Mouse (Mus musculus): ENCODE results near the gene Eif2b4. TPM values are rescaled to one million over a fixed set of nuclear protein-coding genes. Genes with fewer than 3 reads are reported as not detected.

The Eif2b4 gene
- polyA plus RNA-seq, 1 experiment from 2014 or later, result 63.9 TPM

DNA sequence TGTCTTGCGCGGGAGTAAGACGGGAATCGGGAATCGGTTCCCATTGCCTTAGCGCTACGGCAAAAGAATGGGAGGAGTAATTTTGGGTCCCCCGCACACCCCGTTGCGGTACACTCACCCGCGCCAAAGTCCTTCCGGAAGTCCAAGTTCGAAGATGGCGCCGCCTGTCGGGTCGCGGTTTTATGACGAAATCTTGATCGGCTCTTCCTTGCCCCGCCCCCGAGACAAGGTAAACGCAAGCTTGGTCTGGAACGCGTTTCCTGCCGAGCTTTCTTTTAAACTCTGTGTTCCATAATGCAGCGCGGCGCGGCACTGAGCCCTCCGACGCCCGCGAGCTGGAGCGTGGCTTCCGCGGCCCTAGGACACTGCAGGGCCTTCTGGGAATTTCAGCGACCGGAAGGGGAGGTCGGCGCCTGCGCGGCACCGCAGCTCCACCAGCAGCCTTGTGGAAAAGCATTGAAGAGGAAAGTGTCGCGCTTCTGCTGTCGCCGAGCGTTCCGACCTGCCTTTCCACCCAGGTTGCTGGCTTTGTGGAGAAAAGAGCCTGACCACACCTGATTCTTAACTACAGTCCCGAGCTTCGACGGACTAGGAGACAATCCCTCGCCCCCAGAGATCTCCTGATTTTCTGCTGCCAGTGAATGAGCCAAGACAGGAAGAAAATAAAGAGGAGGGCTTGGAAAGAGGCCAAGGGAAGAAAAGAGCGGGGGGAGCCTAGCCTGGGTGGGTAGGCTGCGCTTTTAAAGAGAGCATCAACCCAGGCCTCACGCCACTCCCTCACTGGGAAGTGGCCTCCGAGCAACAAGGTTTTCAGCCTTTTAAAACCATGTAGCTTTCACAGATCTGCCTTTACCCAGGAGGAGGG, 13.2 kb downstream of the Eif2b4 start, which contains the start of the genes Gm29609 and Gtf3c2:
TSS of gene Gm29609 (minus strand) at position 146 of the 865 bp plus-strand sequence.
TSS of gene Gtf3c2 (minus strand) at position 379 of the 865 bp plus-strand sequence.
- H3K9me3 ChIP-seq (ENCODE audit: control insufficient read depth, low read length), result no peaks in the 10 kb centered on the region
- DNase-seq (ENCODE audit: low spot score, missing footprints) (peak; percentile 100), ATAC-seq (ENCODE audit: low FRiP score) (peak; percentile 98)
- H3K27me3 ChIP-seq (ENCODE audit: control insufficient read depth, insufficient read depth, low read length), result no peaks in the 10 kb centered on the region
- peak within 1 kb of the TSS; percentile 95 for H3K27ac ChIP-seq (ENCODE audit: low read depth, low read length)
- H3K4me2 ChIP-seq, result peak within 1 kb of the TSS; percentile 88
- H3K4me3 ChIP-seq (ENCODE audit: low read depth, low read length), result peak within 1 kb of the TSS; percentile 67
- peaks cover 5% of the 10 kb centered on the region for H3K4me1 ChIP-seq (ENCODE audit: control insufficient read depth, insufficient read depth, low read length)
- H3K9ac ChIP-seq (ENCODE audit: low read length), result peak within 1 kb of the TSS; percentile 95
- no peaks in the 10 kb centered on the region for H3K36me3 ChIP-seq (ENCODE audit: control insufficient read depth, insufficient read depth, low read length)
- WGBS, result under 1% methylated on average over 59 of the region's 59 CpGs

DNA sequence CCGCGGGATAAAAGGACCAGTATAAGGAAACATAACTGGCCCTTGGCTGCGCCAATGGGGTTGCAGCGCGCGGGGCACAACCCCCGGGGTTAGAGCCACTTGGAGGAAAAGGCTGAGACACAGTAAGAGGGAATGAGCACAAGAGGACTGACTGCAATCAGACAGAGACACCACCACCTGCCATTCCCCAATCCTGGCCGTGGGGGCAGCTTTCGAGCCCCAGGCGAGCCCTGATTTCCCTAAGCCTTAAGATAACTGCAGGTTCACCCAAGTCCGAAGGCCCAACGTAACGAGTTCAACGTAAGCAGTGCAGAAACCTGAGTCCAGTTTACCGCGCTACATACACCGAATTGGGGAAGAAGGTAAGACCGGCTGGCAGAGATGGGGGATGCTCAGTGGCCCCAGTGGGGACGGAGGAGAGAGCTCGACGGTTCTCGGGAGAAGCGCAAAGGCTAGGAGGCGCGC, 13.9 kb downstream of the Eif2b4 start:
- DNase-seq (ENCODE audit: low spot score, missing footprints) (no peak), ATAC-seq (ENCODE audit: low FRiP score) (peak; percentile 78)
- Histone ChIP-seq H3K9me3 (ENCODE audit: control insufficient read depth, low read length) (no peaks in the 10 kb centered on the region), H3K36me3 (ENCODE audit: control insufficient read depth, insufficient read depth, low read length) (no peaks in the 10 kb centered on the region), H3K4me2 (peak overlapping the region; percentile 88), H3K27ac (ENCODE audit: low read depth, low read length) (peak overlapping the region; percentile 95), H3K4me1 (ENCODE audit: control insufficient read depth, insufficient read depth, low read length) (peaks cover 5% of the 10 kb centered on the region), H3K9ac (ENCODE audit: low read length) (peak overlapping the region; percentile 95), H3K27me3 (ENCODE audit: control insufficient read depth, insufficient read depth, low read length) (no peaks in the 10 kb centered on the region), H3K4me3 (ENCODE audit: low read depth, low read length) (peak overlapping the region; percentile 67)
- WGBS, result under 1% methylated on average over 25 of the region's 25 CpGs

DNA sequence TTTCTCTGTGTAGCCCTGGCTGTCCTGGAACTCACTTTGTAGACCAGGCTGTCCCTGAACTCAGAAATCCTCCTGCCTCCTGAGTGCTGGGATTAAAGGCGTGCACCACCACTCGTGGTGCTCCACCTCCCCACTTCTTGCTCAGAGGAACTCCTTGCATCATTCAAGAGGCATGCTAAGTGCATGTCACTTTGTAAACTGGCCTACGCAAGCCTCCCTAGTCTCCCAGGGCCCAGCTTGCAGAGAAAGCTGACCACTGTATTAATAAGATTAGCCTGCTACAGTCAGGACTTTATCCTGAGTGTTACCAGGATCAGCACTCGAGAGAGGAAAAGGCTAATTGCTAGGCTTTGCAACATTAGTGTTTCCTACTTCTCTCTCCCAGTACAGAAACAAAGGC, 24.6 kb downstream of the Eif2b4 start:
- Histone ChIP-seq H3K36me3 (ENCODE audit: control insufficient read depth, insufficient read depth, low read length) (peaks cover 57% of the 10 kb centered on the region), H3K4me3 (ENCODE audit: low read depth, low read length) (no peak overlapping the region), H3K27ac (ENCODE audit: low read depth, low read length) (no peak overlapping the region), H3K4me2 (no peak overlapping the region), H3K9me3 (ENCODE audit: control insufficient read depth, low read length) (no peaks in the 10 kb centered on the region), H3K4me1 (ENCODE audit: control insufficient read depth, insufficient read depth, low read length) (no peaks in the 10 kb centered on the region), H3K27me3 (ENCODE audit: control insufficient read depth, insufficient read depth, low read length) (no peaks in the 10 kb centered on the region), H3K9ac (ENCODE audit: low read length) (no peak overlapping the region)
- ATAC-seq (ENCODE audit: low FRiP score) (no peak), DNase-seq (ENCODE audit: low spot score, missing footprints) (no peak)
- WGBS, result 95% methylated on average over 4 of the region's 4 CpGs

DNA sequence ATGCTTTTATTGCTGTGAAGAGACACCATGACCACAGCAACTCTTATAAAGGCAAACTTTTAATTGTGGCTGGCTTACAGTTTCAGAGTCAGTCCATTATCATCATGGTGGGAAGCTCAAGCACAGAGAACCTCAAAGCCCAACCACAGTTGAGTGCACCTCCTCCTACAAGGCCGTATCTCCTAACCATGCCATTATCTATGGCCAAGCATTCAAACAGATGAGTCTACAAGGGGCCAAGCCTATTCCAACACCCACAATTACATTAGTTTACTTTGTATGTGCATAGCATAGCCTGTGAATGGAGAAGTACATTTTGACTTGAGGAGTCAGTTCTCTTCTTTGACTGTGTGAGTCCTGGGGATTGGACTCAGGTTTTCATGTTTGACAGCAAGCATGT, 28.4 kb downstream of the Eif2b4 start:
- WGBS, result 92% methylated on average over 1 of the region's 1 CpGs
- Histone ChIP-seq H3K36me3 (ENCODE audit: control insufficient read depth, insufficient read depth, low read length) (peaks cover 43% of the 10 kb centered on the region), H3K4me1 (ENCODE audit: control insufficient read depth, insufficient read depth, low read length) (no peaks in the 10 kb centered on the region), H3K27me3 (ENCODE audit: control insufficient read depth, insufficient read depth, low read length) (no peaks in the 10 kb centered on the region), H3K9ac (ENCODE audit: low read length) (no peak overlapping the region), H3K4me2 (no peak overlapping the region), H3K27ac (ENCODE audit: low read depth, low read length) (no peak overlapping the region), H3K9me3 (ENCODE audit: control insufficient read depth, low read length) (no peaks in the 10 kb centered on the region), H3K4me3 (ENCODE audit: low read depth, low read length) (no peak overlapping the region)
- DNase-seq (ENCODE audit: low spot score, missing footprints) (no peak), ATAC-seq (ENCODE audit: low FRiP score) (no peak)

DNA sequence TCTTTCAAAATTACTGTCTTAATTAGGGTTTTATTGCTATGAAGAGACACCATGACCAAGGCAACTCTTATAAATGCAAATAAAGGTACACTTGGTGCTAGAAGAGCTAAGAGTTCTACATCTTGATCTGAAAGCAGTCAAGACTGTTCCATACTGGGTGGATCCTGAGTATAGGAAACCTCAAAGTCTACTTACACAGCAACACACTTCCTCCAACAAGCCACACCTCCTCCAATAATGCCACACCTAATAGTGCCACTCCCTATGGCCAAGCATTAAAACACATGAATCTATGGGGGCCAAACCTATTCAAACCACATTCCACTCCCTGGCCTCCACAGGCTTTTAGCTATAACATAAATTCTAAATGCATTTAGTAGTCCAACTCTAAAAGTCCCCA, 30.8 kb downstream of the Eif2b4 start:
- Histone ChIP-seq H3K36me3 (ENCODE audit: control insufficient read depth, insufficient read depth, low read length) (peaks cover 36% of the 10 kb centered on the region), H3K27me3 (ENCODE audit: control insufficient read depth, insufficient read depth, low read length) (no peaks in the 10 kb centered on the region), H3K9ac (ENCODE audit: low read length) (no peak overlapping the region), H3K4me3 (ENCODE audit: low read depth, low read length) (no peak overlapping the region), H3K27ac (ENCODE audit: low read depth, low read length) (no peak overlapping the region), H3K4me1 (ENCODE audit: control insufficient read depth, insufficient read depth, low read length) (no peaks in the 10 kb centered on the region), H3K4me2 (no peak overlapping the region), H3K9me3 (ENCODE audit: control insufficient read depth, low read length) (no peaks in the 10 kb centered on the region)
- DNase-seq (ENCODE audit: low spot score, missing footprints), result no peak
- ATAC-seq (ENCODE audit: low FRiP score), result no peak

DNA sequence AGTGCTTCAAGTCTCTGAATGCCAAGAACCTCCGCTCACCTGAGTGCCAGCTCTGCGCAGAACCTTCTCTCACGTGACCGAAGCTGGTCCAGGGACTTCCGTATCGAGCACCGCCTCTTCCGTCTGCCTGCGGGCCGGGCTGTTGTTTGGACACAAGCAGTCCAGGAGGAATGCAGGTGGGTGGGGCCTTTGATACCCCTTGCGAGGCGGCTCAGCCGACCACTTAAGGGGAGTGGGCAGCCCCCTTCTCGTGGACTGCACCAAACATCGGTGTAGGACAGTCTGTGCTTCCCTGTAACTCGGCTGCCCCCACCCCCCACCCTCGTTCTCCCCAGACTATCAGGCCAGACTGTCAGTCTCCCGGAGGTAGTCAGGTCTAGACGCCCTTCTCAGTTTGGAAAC, 39.1 kb downstream of the Eif2b4 start, which contains the start of gene Mpv17:
TSS of gene Mpv17 (minus strand) at position 100 of the 402 bp plus-strand sequence.
- peaks cover 4% of the 10 kb centered on the region for H3K4me1 ChIP-seq (ENCODE audit: control insufficient read depth, insufficient read depth, low read length)
- DNase-seq (ENCODE audit: low spot score, missing footprints), result peak; percentile 95
- peak within 1 kb of the TSS; percentile 58 for H3K4me3 ChIP-seq (ENCODE audit: low read depth, low read length)
- H3K9ac ChIP-seq (ENCODE audit: low read length), result peak within 1 kb of the TSS; percentile 69
- no peaks in the 10 kb centered on the region for H3K9me3 ChIP-seq (ENCODE audit: control insufficient read depth, low read length)
- under 1% methylated on average over 19 of the region's 19 CpGs for WGBS
- peak within 1 kb of the TSS; percentile 86 for H3K4me2 ChIP-seq
- no peak within 1 kb of the TSS for H3K27ac ChIP-seq (ENCODE audit: low read depth, low read length)
- no peaks in the 10 kb centered on the region for H3K27me3 ChIP-seq (ENCODE audit: control insufficient read depth, insufficient read depth, low read length)
- peak; percentile 95 for ATAC-seq (ENCODE audit: low FRiP score)
- H3K36me3 ChIP-seq (ENCODE audit: control insufficient read depth, insufficient read depth, low read length), result peaks cover 19% of the 10 kb centered on the region

DNA sequence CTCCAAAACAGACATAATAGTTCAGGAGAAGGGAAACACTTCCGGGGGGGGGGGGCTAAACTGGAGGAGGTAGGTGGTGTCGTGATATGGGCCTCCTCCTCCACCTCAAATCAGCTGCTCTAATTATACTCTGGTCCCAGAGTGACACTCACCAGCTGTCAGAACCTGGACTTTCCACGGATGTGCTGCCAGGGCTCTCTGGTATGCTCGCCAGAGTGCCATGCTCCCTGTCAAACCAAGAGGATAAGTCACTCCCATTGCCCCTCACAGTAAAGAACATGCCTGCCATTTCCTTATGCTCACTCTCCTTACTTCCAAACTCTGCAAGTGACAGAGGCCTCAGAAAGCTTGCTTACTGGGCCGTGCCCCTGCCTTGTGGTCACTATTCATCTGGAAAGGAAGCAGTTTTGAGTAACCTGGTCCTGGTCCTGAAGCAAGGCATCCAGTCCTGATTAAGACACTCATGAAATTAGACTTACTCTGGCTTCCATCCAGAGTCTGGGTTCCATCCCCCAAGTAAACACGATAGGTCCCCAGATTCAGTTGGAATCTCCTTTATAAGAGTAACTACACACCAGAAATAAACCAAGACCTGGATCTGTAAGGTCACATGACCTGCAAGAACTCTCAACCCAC, 39.6 kb downstream of the Eif2b4 start:
- H3K4me2 ChIP-seq, result peak overlapping the region; percentile 86
- WGBS, result 43% methylated on average over 6 of the region's 6 CpGs
- H3K4me3 ChIP-seq (ENCODE audit: low read depth, low read length), result peak overlapping the region; percentile 58
- peak; percentile 95 for DNase-seq (ENCODE audit: low spot score, missing footprints)
- H3K36me3 ChIP-seq (ENCODE audit: control insufficient read depth, insufficient read depth, low read length), result peaks cover 16% of the 10 kb centered on the region
- ATAC-seq (ENCODE audit: low FRiP score), result 0 out of 2 replicates have a peak, but pooled peaks have one; percentile 1
- peaks cover 4% of the 10 kb centered on the region for H3K4me1 ChIP-seq (ENCODE audit: control insufficient read depth, insufficient read depth, low read length)
- no peak overlapping the region for H3K27ac ChIP-seq (ENCODE audit: low read depth, low read length)
- peak overlapping the region; percentile 69 for H3K9ac ChIP-seq (ENCODE audit: low read length)
- H3K9me3 ChIP-seq (ENCODE audit: control insufficient read depth, low read length), result no peaks in the 10 kb centered on the region
- no peaks in the 10 kb centered on the region for H3K27me3 ChIP-seq (ENCODE audit: control insufficient read depth, insufficient read depth, low read length)

DNA sequence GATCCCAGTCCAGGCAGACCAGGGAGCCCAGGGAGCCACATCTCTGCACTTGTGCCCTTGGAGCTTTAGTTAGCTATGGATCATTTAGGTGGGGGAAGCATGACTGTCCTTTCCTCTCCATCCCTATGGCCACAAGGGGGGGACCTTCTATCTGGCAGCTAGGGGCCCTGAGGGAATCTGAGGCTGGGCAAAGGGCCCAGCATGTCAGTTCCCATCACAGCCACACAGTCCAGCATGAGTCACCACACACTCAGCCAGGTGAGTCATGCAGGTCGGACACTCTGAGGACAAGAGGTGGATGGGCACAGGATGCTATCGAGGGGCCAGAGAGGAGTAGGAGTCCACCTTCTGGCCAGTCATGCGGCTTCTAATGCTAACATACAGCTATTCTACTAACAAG, 41.5 kb downstream of the Eif2b4 start:
- 92% methylated on average over 3 of the region's 3 CpGs for WGBS
- Histone ChIP-seq H3K9me3 (ENCODE audit: control insufficient read depth, low read length) (no peaks in the 10 kb centered on the region), H3K4me1 (ENCODE audit: control insufficient read depth, insufficient read depth, low read length) (peaks cover 4% of the 10 kb centered on the region), H3K27me3 (ENCODE audit: control insufficient read depth, insufficient read depth, low read length) (no peaks in the 10 kb centered on the region), H3K4me3 (ENCODE audit: low read depth, low read length) (no peak overlapping the region), H3K9ac (ENCODE audit: low read length) (no peak overlapping the region), H3K36me3 (ENCODE audit: control insufficient read depth, insufficient read depth, low read length) (no peaks in the 10 kb centered on the region), H3K4me2 (no peak overlapping the region), H3K27ac (ENCODE audit: low read depth, low read length) (no peak overlapping the region)
- ATAC-seq (ENCODE audit: low FRiP score) (no peak), DNase-seq (ENCODE audit: low spot score, missing footprints) (no peak)

DNA sequence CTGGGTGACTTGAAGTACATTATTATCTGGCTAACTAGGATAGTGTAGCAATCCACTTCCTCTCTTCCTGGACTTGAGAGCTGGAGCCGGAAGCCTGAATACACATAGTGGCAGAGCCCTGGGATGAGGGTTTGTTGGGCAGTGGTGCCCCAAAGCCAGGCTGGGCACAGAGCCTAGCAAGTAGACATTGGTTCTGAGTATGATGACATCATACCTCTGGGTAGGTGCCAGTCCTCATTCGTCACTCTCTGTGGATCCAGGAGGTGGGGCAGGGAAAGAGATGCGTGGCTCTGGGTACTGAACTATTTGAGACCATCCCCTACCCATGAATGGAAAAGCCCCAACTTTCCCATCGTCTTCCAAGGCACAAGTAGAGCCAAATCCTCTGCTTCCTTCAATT, 43.4 kb downstream of the Eif2b4 start:
- no peaks in the 10 kb centered on the region for H3K36me3 ChIP-seq (ENCODE audit: control insufficient read depth, insufficient read depth, low read length)
- H3K27ac ChIP-seq (ENCODE audit: low read depth, low read length), result no peak overlapping the region
- no peak for ATAC-seq (ENCODE audit: low FRiP score)
- DNase-seq (ENCODE audit: low spot score, missing footprints), result no peak
- no peaks in the 10 kb centered on the region for H3K27me3 ChIP-seq (ENCODE audit: control insufficient read depth, insufficient read depth, low read length)
- H3K4me2 ChIP-seq, result no peak overlapping the region
- peaks cover 4% of the 10 kb centered on the region for H3K4me1 ChIP-seq (ENCODE audit: control insufficient read depth, insufficient read depth, low read length)
- WGBS, result 90% methylated on average over 4 of the region's 4 CpGs
- no peak overlapping the region for H3K4me3 ChIP-seq (ENCODE audit: low read depth, low read length)
- no peak overlapping the region for H3K9ac ChIP-seq (ENCODE audit: low read length)
- H3K9me3 ChIP-seq (ENCODE audit: control insufficient read depth, low read length), result no peaks in the 10 kb centered on the region

Data from midbrain, embryonic 11.5 days (tissue).